Mouse (Mus musculus): ENCODE data around the gene Zranb1.

DNA sequence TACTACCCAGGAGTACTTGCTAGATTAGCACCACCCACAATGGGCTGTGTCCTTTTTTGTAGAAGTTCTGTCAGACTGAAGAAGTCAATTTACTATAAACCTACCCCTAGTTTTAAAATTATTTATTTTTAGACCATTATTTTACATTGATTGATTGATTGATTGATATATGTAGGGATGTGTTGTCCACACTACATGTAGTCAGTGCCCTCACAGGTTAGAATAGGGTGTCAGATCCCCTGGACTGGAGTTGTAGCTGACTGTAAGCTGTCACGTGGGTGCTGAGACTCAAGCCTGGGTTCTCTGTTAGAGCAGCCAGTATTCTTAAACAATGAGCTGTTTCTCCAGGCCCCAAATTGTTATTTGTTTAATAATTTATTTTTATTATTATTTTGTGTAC is 37.6 kb upstream of the Zranb1 start:
- TF ChIP-seq CTCF (IDR thresholded peaks at IDR 0.05; ENCODE audit: low read depth, low read length) (no peak), POLR2A (IDR thresholded peaks at IDR 0.05; ENCODE audit: insufficient read depth, low read length) (no peak), EP300 (IDR thresholded peaks at IDR 0.05; ENCODE audit: insufficient read depth, low read depth, low read length) (no peak)
